Mouse (Mus musculus) C3H10T1/2 (cell line): ENCODE results near the gene Esr1. TPM values are rescaled to one million over a fixed set of nuclear protein-coding genes. Genes with fewer than 3 reads are reported as not detected.

ENCODE experiments used
- polyA plus RNA-seq, 2 experiments: library from polyadenylated mRNA; unstranded; fragments of >200 nt; fragmentation: generic; extraction: Trizol; gene quantifications; one replicate each; pipeline ENCODE4 v1.2.1; 2012; ENCODE audit warnings: missing spikeins in 2 of 2

Gene Esr1
- polyA plus RNA-seq = under 1 TPM; 0.01 TPM

GRCm38 (mm10) chr10:4611386-4612155 is at the start of gene Esr1:
TSS of gene Esr1 (plus strand) at chr10:4611593.

Other genes with a start within 250 kb of the Esr1 start
- 1 to 10 TPM in 1 of 2 experiments, under 1 TPM in 1; 0.78 to 6.4 TPM for gene Zbtb2, start 223.5 kb upstream of the Esr1 start, polyA plus RNA-seq
- 10 to 100 TPM in 1 of 2 experiments, 1 to 10 TPM in 1; 7.0 to 29.3 TPM for gene Rmnd1, start 179.2 kb upstream of the Esr1 start, polyA plus RNA-seq
- 10 to 100 TPM in 1 of 2 experiments, 1 to 10 TPM in 1; 2.6 to 10.3 TPM for gene Armt1, start 179.1 kb upstream of the Esr1 start, polyA plus RNA-seq
- under 1 TPM in 1 of 2 experiments, not detected in 1; 0.09 TPM for gene Ccdc170, start 129.1 kb upstream of the Esr1 start, polyA plus RNA-seq